Mouse (Mus musculus) splenic B cell, adult 2 months (primary cell): Measurements from ENCODE around the gene Ppp1r14a.

ENCODE experiments used
- DNase-seq: peaks from one replicate; pipeline ENCODE4 v3.0.0-alpha.2; 2011; ENCODE audit warnings: low read depth, low spot score
- H3K27me3 ChIP-seq: 2 replicates; pipeline ENCODE4 v1.6.1; 2012; ENCODE audit warnings: mild to moderate bottlenecking, low read length, moderate library complexity, mixed read lengths; ENCODE audit not compliant: control insufficient read depth, poor library complexity, insufficient read depth, severe bottlenecking
- H3K36me3 ChIP-seq: 2 replicates; pipeline ENCODE4 v1.6.1; 2012; ENCODE audit warnings: mild to moderate bottlenecking, low read length, moderate library complexity, mixed read lengths; ENCODE audit not compliant: control insufficient read depth, poor library complexity, insufficient read depth, severe bottlenecking

Ppp1r14a gene

GRCm38 (mm10) chr7:29319337-29320307 is 30.5 kb downstream of the Ppp1r14a start:
- no peak for DNase-seq
- Histone ChIP-seq H3K36me3 (peaks cover 4% of the 10 kb centered on the region; the same call in 1 of the 2 replicates), H3K27me3 (no peaks in the 10 kb centered on the region; the same call in 1 of the 2 replicates)

- no peaks in the 10 kb centered on the region for H3K27me3 ChIP-seq
- H3K36me3 ChIP-seq, result peaks cover 4% of the 10 kb centered on the region
- DNase-seq, result no peak
These were observed 38.0 kb downstream of the Ppp1r14a start for GRCm38 (mm10) chr7:29327087-29327486.

- Histone ChIP-seq H3K27me3 (no peaks in the 10 kb centered on the region), H3K36me3 (peaks cover 4% of the 10 kb centered on the region)
- DNase-seq, result no peak
These were observed 39.9 kb downstream of the Ppp1r14a start for GRCm38 (mm10) chr7:29328984-29329383.

GRCm38 (mm10) chr7:29334156-29334555 is 45.0 kb downstream of the Ppp1r14a start:
- Histone ChIP-seq H3K36me3 (no peaks in the 10 kb centered on the region; the same call in none of the 2 replicates), H3K27me3 (no peaks in the 10 kb centered on the region)
- no peak for DNase-seq

- no peaks in the 10 kb centered on the region; the same call in none of the 2 replicates for H3K36me3 ChIP-seq
These were observed 46.2 kb downstream of the Ppp1r14a start for GRCm38 (mm10) chr7:29335276-29335675.

GRCm38 (mm10) chr7:29335841-29336671 is 46.9 kb downstream of the Ppp1r14a start:
- no peak for DNase-seq
- H3K36me3 ChIP-seq, result no peaks in the 10 kb centered on the region; the same call in none of the 2 replicates

More at GRCm38 (mm10) chr7:29335276-29335675, 46.2 kb downstream of the Ppp1r14a start:
- no peaks in the 10 kb centered on the region for H3K27me3 ChIP-seq
- DNase-seq, result no peak

GRCm38 (mm10) chr7:29336795-29337319 is 47.7 kb downstream of the Ppp1r14a start:
- no peak for DNase-seq
- H3K36me3 ChIP-seq, result peaks cover 1% of the 10 kb centered on the region

More at GRCm38 (mm10) chr7:29335841-29336671, 46.9 kb downstream of the Ppp1r14a start:
- no peaks in the 10 kb centered on the region for H3K27me3 ChIP-seq

GRCm38 (mm10) chr7:29337766-29338165 is 48.7 kb downstream of the Ppp1r14a start:
- Histone ChIP-seq H3K27me3 (no peaks in the 10 kb centered on the region), H3K36me3 (peaks cover 1% of the 10 kb centered on the region)
- no peak for DNase-seq

More at GRCm38 (mm10) chr7:29336795-29337319, 47.7 kb downstream of the Ppp1r14a start:
- no peaks in the 10 kb centered on the region for H3K27me3 ChIP-seq

GRCm38 (mm10) chr7:29338351-29338919 is 49.3 kb downstream of the Ppp1r14a start:
- peak; percentile 38 for DNase-seq
- Histone ChIP-seq H3K36me3 (peaks cover 1% of the 10 kb centered on the region), H3K27me3 (no peaks in the 10 kb centered on the region)

GRCm38 (mm10) chr7:29338984-29339679 is 50.0 kb downstream of the Ppp1r14a start:
- no peak for DNase-seq
- no peaks in the 10 kb centered on the region for H3K27me3 ChIP-seq
- peaks cover 1% of the 10 kb centered on the region for H3K36me3 ChIP-seq

- Histone ChIP-seq H3K36me3 (peaks cover 1% of the 10 kb centered on the region), H3K27me3 (no peaks in the 10 kb centered on the region)
- no peak for DNase-seq
These were observed 51.1 kb downstream of the Ppp1r14a start for GRCm38 (mm10) chr7:29340247-29340646.

GRCm38 (mm10) chr7:29340838-29341237 is 51.7 kb downstream of the Ppp1r14a start:
- peaks cover 1% of the 10 kb centered on the region for H3K36me3 ChIP-seq
- no peaks in the 10 kb centered on the region for H3K27me3 ChIP-seq
- no peak for DNase-seq

GRCm38 (mm10) chr7:29341722-29342121 is 52.6 kb downstream of the Ppp1r14a start:
- Histone ChIP-seq H3K36me3 (peaks cover 1% of the 10 kb centered on the region), H3K27me3 (no peaks in the 10 kb centered on the region)
- DNase-seq, result no peak
